Mouse (Mus musculus): ENCODE measurements around the gene Pcyox1.
A peak's percentile ranks its signal among the peaks of the same experiment; 100 is the strongest.
"Not testable (repeated sequence)": the region's sequence is repeated elsewhere in the genome, so short reads cannot be mapped to it uniquely, and the experiment has no call there.

Pcyox1 gene

GRCm38 (mm10) chr6:86397257-86397980, 465 bp upstream of the Pcyox1 start:
- DNase-seq: no peak

- no peak for DNase-seq
These were observed 985 bp downstream of the Pcyox1 start for GRCm38 (mm10) chr6:86395969-86396368.

GRCm38 (mm10) chr6:86395021-86395420, 1.9 kb downstream of the Pcyox1 start:
- no peak for DNase-seq

- no peak for DNase-seq
These were observed 2.8 kb downstream of the Pcyox1 start for GRCm38 (mm10) chr6:86394078-86394720.

GRCm38 (mm10) chr6:86393187-86393586, 3.8 kb downstream of the Pcyox1 start:
- no peak for DNase-seq

- no peak for DNase-seq
These were observed 5.6 kb downstream of the Pcyox1 start for GRCm38 (mm10) chr6:86391326-86391725.

- no peak for DNase-seq
These were observed 8.5 kb downstream of the Pcyox1 start for GRCm38 (mm10) chr6:86388461-86388860.

GRCm38 (mm10) chr6:86387313-86387712, 9.6 kb downstream of the Pcyox1 start:
- no peak for DNase-seq

GRCm38 (mm10) chr6:86385362-86386104, 11.4 kb downstream of the Pcyox1 start:
- DNase-seq: no peak

- DNase-seq: no peak
These were observed 12.3 kb downstream of the Pcyox1 start for GRCm38 (mm10) chr6:86384692-86385091.

- no peak for DNase-seq
These were observed 13.6 kb downstream of the Pcyox1 start for GRCm38 (mm10) chr6:86383370-86383769.

GRCm38 (mm10) chr6:86382551-86382950, 14.4 kb downstream of the Pcyox1 start:
- DNase-seq: no peak

- not testable (repeated sequence) for DNase-seq
These were observed 16.8 kb downstream of the Pcyox1 start for GRCm38 (mm10) chr6:86380112-86380511.

- DNase-seq: no peak
These were observed 18.6 kb downstream of the Pcyox1 start for GRCm38 (mm10) chr6:86378341-86378740.

- DNase-seq: no peak
These were observed 23.4 kb downstream of the Pcyox1 start for GRCm38 (mm10) chr6:86373556-86373955.

- DNase-seq: no peak
These were observed 24.9 kb downstream of the Pcyox1 start for GRCm38 (mm10) chr6:86371950-86372516.

- peak; percentile 94 for DNase-seq
These were observed 25.5 kb downstream of the Pcyox1 start for GRCm38 (mm10) chr6:86371340-86371911.

- DNase-seq: no peak
These were observed 26.1 kb downstream of the Pcyox1 start, which contains the start of gene Snrpg for GRCm38 (mm10) chr6:86370764-86371339. Gene Snrpg (plus strand): TSS chr6:86371304.

GRCm38 (mm10) chr6:86370093-86370713, 26.8 kb downstream of the Pcyox1 start:
- no peak for DNase-seq

- no peak for DNase-seq
These were observed 28.5 kb downstream of the Pcyox1 start for GRCm38 (mm10) chr6:86368479-86368878.

- no peak for DNase-seq
These were observed 30.1 kb downstream of the Pcyox1 start for GRCm38 (mm10) chr6:86366853-86367249.

Data from right cerebral cortex, postnatal 4 days (tissue).